Mouse (Mus musculus) activated CD4-positive, CD25-positive, alpha-beta regulatory T cell, adult 4 months (primary cell): ENCODE measurements around the gene Il11. TPM values are rescaled to one million over a fixed set of nuclear protein-coding genes. Genes with fewer than 3 reads are reported as not detected.

Source experiments
- ATAC-seq: one replicate; pipeline ENCODE4 v1.8.0; 2017
- polyA plus RNA-seq, 2 experiments: library from polyadenylated mRNA; unstranded; fragments of 100-300 nt; shearing (Covaris generic); gene quantifications; one replicate each; pipeline ENCODE4 v1.2.1; 2017

Gene Il11
- polyA plus RNA-seq, 2 experiments from 2014 or later: not detected

- ATAC-seq: no peak
These were observed 40.2 kb downstream of the Il11 start for GRCm38 (mm10) chr7:4742482-4742819.

- ATAC-seq: no peak
These were observed 40.8 kb downstream of the Il11 start for GRCm38 (mm10) chr7:4741672-4742481.

DNA sequence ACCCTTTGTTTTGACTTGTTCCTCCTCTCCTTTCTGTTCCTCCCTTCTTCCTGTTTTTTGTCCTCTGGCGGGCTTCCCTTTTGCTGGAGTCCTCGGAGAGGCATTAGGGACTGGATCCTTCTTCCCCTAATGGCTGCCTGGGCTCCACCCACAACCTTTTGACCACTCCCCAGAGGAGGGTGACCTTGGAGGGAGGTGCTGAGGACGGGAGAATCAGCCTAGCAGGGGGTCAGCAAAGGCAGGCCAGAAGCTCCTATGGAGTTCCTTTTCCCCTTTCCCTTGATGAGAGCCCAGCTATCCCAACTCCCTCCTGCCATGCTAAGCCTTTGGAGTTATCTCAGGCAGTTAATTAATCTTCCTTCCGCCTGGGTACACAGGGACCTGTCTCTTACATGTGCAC lies 41.5 kb downstream of the Il11 start:
- ATAC-seq: no peak

- ATAC-seq: no peak
These were observed 42.3 kb downstream of the Il11 start for GRCm38 (mm10) chr7:4740309-4740727.

DNA sequence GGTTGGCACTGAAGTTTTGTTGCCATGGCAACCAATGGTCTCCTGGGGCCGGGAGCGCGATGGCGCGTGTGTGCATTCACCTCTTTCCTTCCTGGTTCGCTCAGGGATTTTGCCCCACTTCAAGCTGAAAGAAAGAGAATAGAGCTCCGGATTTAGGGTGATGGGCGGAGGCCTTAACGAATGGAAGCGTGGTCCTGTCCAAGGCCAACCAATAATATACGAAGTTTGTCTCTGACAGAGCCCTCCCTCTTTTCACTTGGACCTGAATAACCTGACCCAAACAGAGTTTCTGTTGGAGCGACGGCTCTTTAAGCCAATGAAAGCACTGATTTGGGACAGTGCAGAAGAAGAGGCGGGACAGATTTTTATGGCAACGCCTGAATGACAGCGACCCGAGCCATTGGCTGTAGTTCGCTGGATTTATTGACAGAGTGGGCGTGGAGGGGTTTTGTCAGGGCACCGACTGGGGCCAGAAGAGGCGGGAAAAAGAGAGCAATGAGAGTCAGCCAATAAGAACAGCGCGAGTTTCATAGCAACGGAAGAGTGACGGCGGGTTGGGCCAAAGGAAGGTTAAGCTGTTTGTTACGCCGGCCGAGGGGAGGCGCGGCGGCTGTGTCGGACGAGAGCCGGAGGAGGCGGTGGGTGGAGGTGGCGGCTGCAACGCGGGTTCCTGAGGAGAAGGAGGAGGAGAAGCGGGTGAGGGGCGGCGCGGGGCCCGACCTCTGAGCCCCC lies 42.9 kb downstream of the Il11 start, which contains the start of gene Kmt5c:
Gene Kmt5c (plus strand): TSS at position 572 of the 732 bp plus-strand sequence.
- ATAC-seq: peak; percentile 84

DNA sequence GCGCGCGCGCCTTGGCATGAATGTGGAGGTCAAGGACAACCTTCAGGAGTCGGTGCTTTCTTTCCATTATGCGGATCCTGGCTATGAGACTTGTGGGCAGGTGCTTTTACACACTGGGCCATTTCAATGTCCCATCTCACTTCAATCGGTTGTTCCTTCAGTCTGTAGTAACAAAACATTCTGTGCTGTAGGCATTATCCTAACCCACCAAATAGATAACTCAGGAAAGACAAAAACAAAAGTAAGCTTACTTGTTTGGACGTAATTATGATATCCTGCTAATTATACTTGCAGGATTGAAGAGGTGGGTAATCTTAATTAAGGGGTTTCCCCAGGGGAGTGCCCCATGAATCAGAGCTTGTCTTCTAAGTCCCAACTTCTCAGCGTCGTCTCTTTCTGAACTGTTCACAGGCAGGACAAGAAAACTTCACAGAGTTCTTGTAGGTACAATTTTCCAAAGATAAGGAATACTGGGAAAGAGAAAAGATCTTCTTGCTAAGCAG lies 43.6 kb downstream of the Il11 start:
- peak; percentile 13 for ATAC-seq

GRCm38 (mm10) chr7:4732968-4733392 lies 49.7 kb downstream of the Il11 start:
- no peak for ATAC-seq

- no peak for ATAC-seq
These were observed 51.6 kb downstream of the Il11 start for GRCm38 (mm10) chr7:4731090-4731489.

- ATAC-seq: no peak
These were observed 57.5 kb downstream of the Il11 start, which contains the start of gene Tmem150b for GRCm38 (mm10) chr7:4725169-4725568. Tmem150b (minus strand) TSS chr7:4725249.

GRCm38 (mm10) chr7:4724359-4724758 lies 58.3 kb downstream of the Il11 start:
- ATAC-seq: no peak

GRCm38 (mm10) chr7:4723508-4723907 lies 59.2 kb downstream of the Il11 start:
- no peak for ATAC-seq

Other genes starting within 250 kb of the Il11 start
- gene Syt5, start 235.3 kb downstream of the Il11 start, polyA plus RNA-seq: not detected
- gene Ptprh, start 178.8 kb downstream of the Il11 start, polyA plus RNA-seq: not detected
- gene Tmem86b, start 151.4 kb downstream of the Il11 start, polyA plus RNA-seq: 1 to 10 TPM; 3.0 to 4.1 TPM
- 10 to 100 TPM; 10.6 to 11.1 TPM for gene Ppp6r1, start 123.8 kb downstream of the Il11 start, polyA plus RNA-seq
- 10 to 100 TPM; 38.9 to 60.9 TPM for gene Hspbp1, start 97.8 kb downstream of the Il11 start, polyA plus RNA-seq
- gene Brsk1, start 92.3 kb downstream of the Il11 start, polyA plus RNA-seq: not detected
- not detected for gene Tmem150b, start 57.6 kb downstream of the Il11 start, polyA plus RNA-seq
- gene Kmt5c, start 42.7 kb downstream of the Il11 start, polyA plus RNA-seq: 10 to 100 TPM; 19.7 to 28.9 TPM
- 1 to 10 TPM; 2.1 to 4.5 TPM for gene Cox6b2, start 29.8 kb downstream of the Il11 start, polyA plus RNA-seq
- not detected for gene Fam71e2, start 11.6 kb downstream of the Il11 start, polyA plus RNA-seq
- gene Tmem190, start 78 bp upstream of the Il11 start, polyA plus RNA-seq: not detected
- gene Tmem238, start 6.8 kb upstream of the Il11 start, polyA plus RNA-seq: 1 to 10 TPM in 1 of 2 experiments, not detected in 1; 1.2 TPM
- gene Rpl28, start 10.0 kb upstream of the Il11 start, polyA plus RNA-seq: 100 to 1,000 TPM; 460 to 740 TPM
- gene Ube2s, start 29.7 kb upstream of the Il11 start, polyA plus RNA-seq: 10 to 100 TPM; 39.3 to 43.6 TPM
- gene Shisa7, start 61.8 kb upstream of the Il11 start, polyA plus RNA-seq: under 1 TPM in 1 of 2 experiments, not detected in 1; 0.09 TPM
- 10 to 100 TPM; 34.4 to 50.2 TPM for gene Isoc2b, start 87.4 kb upstream of the Il11 start, polyA plus RNA-seq
- gene Isoc2a, start 94.3 kb upstream of the Il11 start, polyA plus RNA-seq: under 1 TPM; 0.20 to 0.69 TPM
- gene Gm36210, start 123.7 kb upstream of the Il11 start, polyA plus RNA-seq: not detected
- 1 to 10 TPM; 1.9 TPM for gene Zfp628, start 132.4 kb upstream of the Il11 start, polyA plus RNA-seq
- gene Nat14, start 139.2 kb upstream of the Il11 start, polyA plus RNA-seq: not detected
- gene Ssc5d, start 142.9 kb upstream of the Il11 start, polyA plus RNA-seq: under 1 TPM in 1 of 2 experiments, not detected in 1; 0.10 TPM
- not detected for gene Sbk2, start 181.5 kb upstream of the Il11 start, polyA plus RNA-seq
- not detected for gene Sbk3, start 188.3 kb upstream of the Il11 start, polyA plus RNA-seq
- 1 to 10 TPM; 2.9 to 5.3 TPM for gene Zfp579, start 213.3 kb upstream of the Il11 start, polyA plus RNA-seq
- 10 to 100 TPM; 33.3 to 55.4 TPM for gene Zfp524, start 231.6 kb upstream of the Il11 start, polyA plus RNA-seq
- gene Fiz1, start 231.8 kb upstream of the Il11 start, polyA plus RNA-seq: 10 to 100 TPM in 1 of 2 experiments, 1 to 10 TPM in 1; 8.1 to 10.1 TPM
- 10 to 100 TPM in 1 of 2 experiments, 1 to 10 TPM in 1; 5.6 to 19.0 TPM for gene Gm44973, start 232.6 kb upstream of the Il11 start, polyA plus RNA-seq
- 1 to 10 TPM; 3.5 to 5.3 TPM for gene Zfp865, start 237.5 kb upstream of the Il11 start, polyA plus RNA-seq
- under 1 TPM in 1 of 2 experiments, not detected in 1; 0.60 TPM for gene Ccdc106, start 237.7 kb upstream of the Il11 start, polyA plus RNA-seq